Mouse (Mus musculus): Measurements from ENCODE around the gene Enoph1. TPM values are rescaled to one million over a fixed set of nuclear protein-coding genes. Genes with fewer than 3 reads are reported as not detected.

Gene Enoph1
- 16.0 to 28.3 TPM (median 23.3 TPM) in 4 replicates for total RNA-seq (2023)

DNA sequence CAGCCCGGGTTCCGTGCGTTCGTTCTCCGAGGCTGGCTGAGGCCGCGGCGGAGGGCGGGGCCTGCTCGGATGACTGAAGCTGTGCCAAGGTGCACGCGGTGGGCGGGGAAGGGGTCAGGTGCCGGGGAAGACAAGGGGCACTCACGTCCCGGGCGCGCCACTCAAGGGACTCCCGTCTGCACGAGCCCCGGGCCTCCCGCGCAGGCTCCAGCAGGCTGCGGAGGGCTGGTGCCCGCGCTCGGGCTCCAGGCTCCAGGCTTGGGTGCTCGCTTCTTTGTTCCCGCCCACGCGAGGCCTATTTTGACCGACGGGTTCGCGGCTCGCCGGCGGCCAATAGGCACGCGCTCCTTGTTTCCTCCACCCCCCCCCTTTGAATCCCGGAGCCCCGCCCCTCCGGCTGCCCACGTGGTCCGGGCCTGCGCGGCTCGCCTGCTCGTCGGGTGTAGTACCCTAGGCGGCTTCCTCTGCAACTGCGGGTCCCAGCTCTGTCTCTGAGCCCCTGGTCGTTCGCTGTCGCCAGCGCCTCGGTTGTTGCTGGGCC lies at the start of gene Enoph1, which contains the start of gene Hnrnpdl:
TSS of gene Enoph1 (plus strand) at position 384 of the 541 bp plus-strand sequence.
TSS of gene Hnrnpdl (minus strand) at position 63 of the 541 bp plus-strand sequence.

Other genes starting within 250 kb of the Enoph1 start
- not detected in 4 replicates for gene Vamp9, start 133.7 kb upstream of the Enoph1 start, total RNA-seq (2023)
- gene Hnrnpd, start 61.0 kb upstream of the Enoph1 start, total RNA-seq (2023) = 285 to 313 TPM (median 304 TPM) in 4 replicates
- 1.1 to 2.4 TPM (median 1.8 TPM) in 3 of 4 replicates, not detected in the other for gene 4930524J08Rik, start 60.9 kb upstream of the Enoph1 start, total RNA-seq (2023)
- gene Hnrnpdl, start 321 bp upstream of the Enoph1 start, total RNA-seq (2023) = 377 to 390 TPM (median 379 TPM) in 4 replicates
- not detected in 4 replicates for gene Tmem150c, start 119.8 kb downstream of the Enoph1 start, total RNA-seq (2023)